Mouse (Mus musculus): ENCODE measurements around the gene Mxra8. TPM values are rescaled to one million over a fixed set of nuclear protein-coding genes. Genes with fewer than 3 reads are reported as not detected.

Gene Mxra8
- total RNA-seq, 1 experiment: 14.4 TPM

GRCm38 (mm10) chr4:155886330-155886729, 46.9 kb downstream of the Mxra8 start:
- Histone ChIP-seq H3K4me1 (ENCODE audit: control insufficient read depth in 2 of 2, insufficient read depth in 2 of 2, low read length in 2 of 2, poor library complexity in 1 of 2) (0 out of 4 replicates have a peak, but pooled peaks cover 0 to 2% of the 10 kb centered on the region in 2 experiments), H3K36me3 (ENCODE audit: control insufficient read depth, insufficient read depth, low read length, poor library complexity, severe bottlenecking) (peaks cover 46% of the 10 kb centered on the region), H3K9me3 (ENCODE audit: control insufficient read depth, insufficient read depth, low read depth, low read length) (no peaks in the 10 kb centered on the region), H3K27ac (ENCODE audit: insufficient read depth, low read depth, low read length, poor library complexity, severe bottlenecking) (no peak overlapping the region), H3K4me3 (ENCODE audit: insufficient read depth in 1 of 2, low read depth in 1 of 2, low read length in 2 of 2, poor library complexity in 1 of 2, severe bottlenecking in 1 of 2) (no peak overlapping the region), H3K9ac (ENCODE audit: insufficient read depth, low read depth, low read length, poor library complexity, severe bottlenecking) (no peak overlapping the region)
- in situ Hi-C loops (cut with MboI; ENCODE audit: low sequenced_read_pairs in 2 of 2, unreplicated experiment in 2 of 2): no loop called here
- no peak for TF ChIP-seq ZNF384 (IDR thresholded peaks at IDR 0.05; ENCODE audit: low read depth, low read length)
- no peak for TF ChIP-seq MAFK (IDR thresholded peaks at IDR 0.05; ENCODE audit: insufficient read depth, low read depth, low read length)
- DNase-seq (ENCODE audit: low read depth, low spot score): no peak

- DNase-seq (ENCODE audit: low read depth, low spot score): no peak
- H3K9me3 ChIP-seq (ENCODE audit: control insufficient read depth, insufficient read depth, low read depth, low read length): no peaks in the 10 kb centered on the region
- no peak overlapping the region for H3K4me3 ChIP-seq (ENCODE audit: insufficient read depth in 1 of 2, low read depth in 1 of 2, low read length in 2 of 2, poor library complexity in 1 of 2, severe bottlenecking in 1 of 2)
- no peak for TF ChIP-seq MAFK (IDR thresholded peaks at IDR 0.05; ENCODE audit: insufficient read depth, low read depth, low read length)
- TF ChIP-seq ZNF384 (IDR thresholded peaks at IDR 0.05; ENCODE audit: low read depth, low read length): no peak
- no peak for TF ChIP-seq CHD2 (IDR thresholded peaks at IDR 0.05; ENCODE audit: low read depth, low read length)
- TF ChIP-seq ZC3H11A (IDR thresholded peaks at IDR 0.05; ENCODE audit: borderline replicate concordance, low read depth, low read length): no peak
- no peak for TF ChIP-seq HCFC1 (IDR thresholded peaks at IDR 0.05; ENCODE audit: borderline replicate concordance, insufficient read depth, low read length)
- no peak overlapping the region for H3K27ac ChIP-seq (ENCODE audit: insufficient read depth, low read depth, low read length, poor library complexity, severe bottlenecking)
- in situ Hi-C loops (cut with MboI; ENCODE audit: low sequenced_read_pairs in 2 of 2, unreplicated experiment in 2 of 2): no loop called here
- H3K9ac ChIP-seq (ENCODE audit: insufficient read depth, low read depth, low read length, poor library complexity, severe bottlenecking): no peak overlapping the region
- peaks cover 0 to 2% of the 10 kb centered on the region in 2 experiments; a peak in 1 of 4 replicates for H3K4me1 ChIP-seq (ENCODE audit: control insufficient read depth in 2 of 2, insufficient read depth in 2 of 2, low read length in 2 of 2, poor library complexity in 1 of 2)
- peaks cover 46% of the 10 kb centered on the region for H3K36me3 ChIP-seq (ENCODE audit: control insufficient read depth, insufficient read depth, low read length, poor library complexity, severe bottlenecking)
Measured at GRCm38 (mm10) chr4:155887674-155888073, 48.2 kb downstream of the Mxra8 start.

GRCm38 (mm10) chr4:155888181-155888580, 48.7 kb downstream of the Mxra8 start:
- Histone ChIP-seq H3K27ac (ENCODE audit: insufficient read depth, low read depth, low read length, poor library complexity, severe bottlenecking) (no peak overlapping the region), H3K9me3 (ENCODE audit: control insufficient read depth, insufficient read depth, low read depth, low read length) (no peaks in the 10 kb centered on the region), H3K4me1 (ENCODE audit: control insufficient read depth in 2 of 2, insufficient read depth in 2 of 2, low read length in 2 of 2, poor library complexity in 1 of 2) (peaks cover 2 to 4% of the 10 kb centered on the region in 2 experiments; a peak in 2 of 4 replicates), H3K9ac (ENCODE audit: insufficient read depth, low read depth, low read length, poor library complexity, severe bottlenecking) (no peak overlapping the region), H3K36me3 (ENCODE audit: control insufficient read depth, insufficient read depth, low read length, poor library complexity, severe bottlenecking) (peaks cover 46% of the 10 kb centered on the region), H3K4me3 (ENCODE audit: insufficient read depth in 1 of 2, low read depth in 1 of 2, low read length in 2 of 2, poor library complexity in 1 of 2, severe bottlenecking in 1 of 2) (no peak overlapping the region)
- in situ Hi-C loops (cut with MboI; ENCODE audit: low sequenced_read_pairs in 2 of 2, unreplicated experiment in 2 of 2): no loop called here
- no peak for DNase-seq (ENCODE audit: low read depth, low spot score)
- TF ChIP-seq HCFC1 (IDR thresholded peaks at IDR 0.05; ENCODE audit: borderline replicate concordance, insufficient read depth, low read length) (no peak), ZNF384 (IDR thresholded peaks at IDR 0.05; ENCODE audit: low read depth, low read length) (no peak), MAFK (IDR thresholded peaks at IDR 0.05; ENCODE audit: insufficient read depth, low read depth, low read length) (no peak), CHD2 (IDR thresholded peaks at IDR 0.05; ENCODE audit: low read depth, low read length) (no peak), ZC3H11A (IDR thresholded peaks at IDR 0.05; ENCODE audit: borderline replicate concordance, low read depth, low read length) (no peak)

GRCm38 (mm10) chr4:155889316-155889715, 49.8 kb downstream of the Mxra8 start:
- no peak overlapping the region for H3K4me3 ChIP-seq (ENCODE audit: insufficient read depth in 1 of 2, low read depth in 1 of 2, low read length in 2 of 2, poor library complexity in 1 of 2, severe bottlenecking in 1 of 2)
- DNase-seq (ENCODE audit: low read depth, low spot score): no peak
- H3K4me1 ChIP-seq (ENCODE audit: control insufficient read depth in 2 of 2, insufficient read depth in 2 of 2, low read length in 2 of 2, poor library complexity in 1 of 2): peaks cover 10 to 12% of the 10 kb centered on the region in 2 experiments
- TF ChIP-seq ZC3H11A (IDR thresholded peaks at IDR 0.05; ENCODE audit: borderline replicate concordance, low read depth, low read length) (no peak), HCFC1 (IDR thresholded peaks at IDR 0.05; ENCODE audit: borderline replicate concordance, insufficient read depth, low read length) (no peak), MAFK (IDR thresholded peaks at IDR 0.05; ENCODE audit: insufficient read depth, low read depth, low read length) (no peak), CHD2 (IDR thresholded peaks at IDR 0.05; ENCODE audit: low read depth, low read length) (no peak), ZNF384 (IDR thresholded peaks at IDR 0.05; ENCODE audit: low read depth, low read length) (no peak)
- in situ Hi-C loops (cut with MboI; ENCODE audit: low sequenced_read_pairs in 2 of 2, unreplicated experiment in 2 of 2): no loop called here
- peaks cover 46% of the 10 kb centered on the region for H3K36me3 ChIP-seq (ENCODE audit: control insufficient read depth, insufficient read depth, low read length, poor library complexity, severe bottlenecking)
- no peak overlapping the region for H3K27ac ChIP-seq (ENCODE audit: insufficient read depth, low read depth, low read length, poor library complexity, severe bottlenecking)
- no peak overlapping the region for H3K9ac ChIP-seq (ENCODE audit: insufficient read depth, low read depth, low read length, poor library complexity, severe bottlenecking)
- no peaks in the 10 kb centered on the region for H3K9me3 ChIP-seq (ENCODE audit: control insufficient read depth, insufficient read depth, low read depth, low read length)

DNA sequence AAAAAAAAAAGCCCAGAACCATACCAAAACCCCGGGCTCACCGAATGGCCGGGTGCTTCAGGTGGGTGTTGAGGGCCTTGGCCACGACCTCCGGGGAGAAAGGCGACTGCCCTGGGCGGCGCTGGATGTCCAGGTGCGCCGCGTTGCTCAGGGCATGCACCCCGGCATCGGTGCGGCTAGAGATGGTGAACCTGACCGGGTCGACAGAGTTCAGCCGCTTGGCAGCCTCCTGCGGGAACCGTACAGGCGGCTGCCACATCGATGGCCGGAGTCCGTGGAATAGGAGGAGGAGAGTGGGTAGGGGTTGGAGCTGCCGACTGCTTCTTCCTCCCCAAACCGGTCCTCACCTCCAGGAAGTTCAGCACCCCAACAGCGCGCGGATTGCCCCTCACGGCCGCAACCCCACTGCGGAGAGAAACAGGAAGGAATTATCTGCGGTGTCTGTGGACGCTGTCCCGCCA, 51.6 kb downstream of the Mxra8 start:
- peaks cover 12 to 17% of the 10 kb centered on the region in 2 experiments for H3K4me1 ChIP-seq (ENCODE audit: control insufficient read depth in 2 of 2, insufficient read depth in 2 of 2, low read length in 2 of 2, poor library complexity in 1 of 2)
- no peak for TF ChIP-seq CHD2 (IDR thresholded peaks at IDR 0.05; ENCODE audit: low read depth, low read length)
- H3K4me3 ChIP-seq (ENCODE audit: insufficient read depth in 1 of 2, low read depth in 1 of 2, low read length in 2 of 2, poor library complexity in 1 of 2, severe bottlenecking in 1 of 2): peak overlapping the region; percentile 89 to 90
- no peak for DNase-seq (ENCODE audit: low read depth, low spot score)
- H3K9me3 ChIP-seq (ENCODE audit: control insufficient read depth, insufficient read depth, low read depth, low read length): no peaks in the 10 kb centered on the region
- peak overlapping the region; percentile 22; the same call in 1 of the 2 replicates for H3K27ac ChIP-seq (ENCODE audit: insufficient read depth, low read depth, low read length, poor library complexity, severe bottlenecking)
- in situ Hi-C loops (cut with MboI; ENCODE audit: low sequenced_read_pairs in 2 of 2, unreplicated experiment in 2 of 2): no loop called here
- peaks cover 34% of the 10 kb centered on the region for H3K36me3 ChIP-seq (ENCODE audit: control insufficient read depth, insufficient read depth, low read length, poor library complexity, severe bottlenecking)
- H3K9ac ChIP-seq (ENCODE audit: insufficient read depth, low read depth, low read length, poor library complexity, severe bottlenecking): peak overlapping the region; percentile 80
